Mouse (Mus musculus): Measurements from ENCODE around the gene Gm20481. TPM values are rescaled to one million over a fixed set of nuclear protein-coding genes. Genes with fewer than 3 reads are reported as not detected.

The Gm20481 gene
- total RNA-seq, 1 experiment from 2014 or later, result not detected

- no peak for ATAC-seq (ENCODE audit: extremely low read depth, insufficient number of reproducible peaks, low FRiP score, poor library complexity, severe bottlenecking)
Observed at GRCm38 (mm10) chr17:35017706-35018030, 48.0 kb downstream of the Gm20481 start.

GRCm38 (mm10) chr17:35018171-35018570 lies 48.5 kb downstream of the Gm20481 start:
- no peak for ATAC-seq (ENCODE audit: extremely low read depth, insufficient number of reproducible peaks, low FRiP score, poor library complexity, severe bottlenecking)

- no peak for ATAC-seq (ENCODE audit: extremely low read depth, insufficient number of reproducible peaks, low FRiP score, poor library complexity, severe bottlenecking)
Observed at GRCm38 (mm10) chr17:35019894-35020293, 50.2 kb downstream of the Gm20481 start.

GRCm38 (mm10) chr17:35020551-35020950 lies 50.8 kb downstream of the Gm20481 start:
- ATAC-seq (ENCODE audit: extremely low read depth, insufficient number of reproducible peaks, low FRiP score, poor library complexity, severe bottlenecking), result no peak

GRCm38 (mm10) chr17:35021163-35021808 lies 51.6 kb downstream of the Gm20481 start:
- ATAC-seq (ENCODE audit: extremely low read depth, insufficient number of reproducible peaks, low FRiP score, poor library complexity, severe bottlenecking), result peak; percentile 68

Other genes starting within 250 kb of the Gm20481 start
- 0.12 and 0.23 TPM in 2 replicates for gene C4b, start 226.0 kb upstream of the Gm20481 start, total RNA-seq (2017)
- gene Cyp21a1, start 165.4 kb upstream of the Gm20481 start, total RNA-seq (2017), result not detected in 2 replicates
- gene Stk19, start 133.0 kb upstream of the Gm20481 start, total RNA-seq (2017), result 23.5 and 39.9 TPM in 2 replicates
- gene Dxo, start 132.9 kb upstream of the Gm20481 start, total RNA-seq (2017), result 36.1 and 45.8 TPM in 2 replicates
- gene Skiv2l, start 119.7 kb upstream of the Gm20481 start, total RNA-seq (2017), result 79.7 and 92.2 TPM in 2 replicates
- gene Nelfe, start 119.5 kb upstream of the Gm20481 start, total RNA-seq (2017), result 22.6 and 36.0 TPM in 2 replicates
- 0.58 and 0.98 TPM in 2 replicates for gene Cfb, start 107.4 kb upstream of the Gm20481 start, total RNA-seq (2017)
- 2.8 and 3.8 TPM in 2 replicates for gene Zbtb12, start 90.4 kb upstream of the Gm20481 start, total RNA-seq (2017)
- gene Gm20547, start 87.9 kb upstream of the Gm20481 start, total RNA-seq (2017), result not detected in 2 replicates
- not detected in 2 replicates for gene C2, start 71.6 kb upstream of the Gm20481 start, total RNA-seq (2017)
- 87.4 and 99.7 TPM in 2 replicates for gene Ehmt2, start 71.4 kb upstream of the Gm20481 start, total RNA-seq (2017)
- 0.98 and 1.4 TPM in 2 replicates for gene Slc44a4, start 55.4 kb upstream of the Gm20481 start, total RNA-seq (2017)
- 66.7 and 66.9 TPM in 2 replicates for gene Neu1, start 38.7 kb upstream of the Gm20481 start, total RNA-seq (2017)
- gene Hspa1b, start 10.7 kb upstream of the Gm20481 start, total RNA-seq (2017), result 5.9 and 8.0 TPM in 2 replicates
- 5.6 and 6.4 TPM in 2 replicates for gene Hspa1a, start 2.2 kb downstream of the Gm20481 start, total RNA-seq (2017)
- gene Hspa1l, start 2.8 kb downstream of the Gm20481 start, total RNA-seq (2017), result not detected in 2 replicates
- gene Lsm2, start 11.9 kb downstream of the Gm20481 start, total RNA-seq (2017), result 10.1 and 11.4 TPM in 2 replicates
- gene Vars, start 31.1 kb downstream of the Gm20481 start, total RNA-seq (2017), result 243 and 266 TPM in 2 replicates
- 0.61 and 1.2 TPM in 2 replicates for gene Vwa7, start 46.7 kb downstream of the Gm20481 start, total RNA-seq (2017)
- gene Sapcd1, start 58.1 kb downstream of the Gm20481 start, total RNA-seq (2017), result 2.0 and 2.6 TPM in 2 replicates
- 4.7 and 7.0 TPM in 2 replicates for gene Msh5, start 76.8 kb downstream of the Gm20481 start, total RNA-seq (2017)
- gene Clic1, start 80.1 kb downstream of the Gm20481 start, total RNA-seq (2017), result 394 and 439 TPM in 2 replicates
- gene Ddah2, start 89.1 kb downstream of the Gm20481 start, total RNA-seq (2017), result 4.5 and 8.1 TPM in 2 replicates
- 0.49 TPM in 1 of 2 replicates, not detected in the other for gene Ly6g6c, start 95.5 kb downstream of the Gm20481 start, total RNA-seq (2017)
- 1.5 and 2.1 TPM in 2 replicates for gene Mpig6b, start 96.3 kb downstream of the Gm20481 start, total RNA-seq (2017)
- gene Ly6g6e, start 107.0 kb downstream of the Gm20481 start, total RNA-seq (2017), result not detected in 2 replicates
- not detected in 2 replicates for gene Ly6g6d, start 108.2 kb downstream of the Gm20481 start, total RNA-seq (2017)
- gene Ly6g6f, start 115.7 kb downstream of the Gm20481 start, total RNA-seq (2017), result 0.49 TPM in 1 of 2 replicates, not detected in the other
- gene Abhd16a, start 119.4 kb downstream of the Gm20481 start, total RNA-seq (2017), result 33.2 and 43.8 TPM in 2 replicates
- not detected in 2 replicates for gene Ly6g5c, start 138.4 kb downstream of the Gm20481 start, total RNA-seq (2017)
- gene Ly6g5b, start 145.5 kb downstream of the Gm20481 start, total RNA-seq (2017), result 0.58 and 1.5 TPM in 2 replicates
- 73.7 and 74.5 TPM in 2 replicates for gene Gpank1, start 151.5 kb downstream of the Gm20481 start, total RNA-seq (2017)
- gene Csnk2b, start 152.1 kb downstream of the Gm20481 start, total RNA-seq (2017), result 214 and 240 TPM in 2 replicates
- 36.5 and 48.5 TPM in 2 replicates for gene D17H6S53E, start 156.5 kb downstream of the Gm20481 start, total RNA-seq (2017)
- 0.58 TPM in 1 of 2 replicates, not detected in the other for gene Apom, start 162.1 kb downstream of the Gm20481 start, total RNA-seq (2017)
- 159 and 160 TPM in 2 replicates for gene Bag6, start 165.3 kb downstream of the Gm20481 start, total RNA-seq (2017)
- gene Prrc2a, start 195.0 kb downstream of the Gm20481 start, total RNA-seq (2017), result 73.3 and 76.1 TPM in 2 replicates
- 5.3 and 8.0 TPM in 2 replicates for gene Aif1, start 206.2 kb downstream of the Gm20481 start, total RNA-seq (2017)
- gene Lst1, start 218.5 kb downstream of the Gm20481 start, total RNA-seq (2017), result 534 and 685 TPM in 2 replicates
- 212 and 285 TPM in 2 replicates for gene Ltb, start 224.5 kb downstream of the Gm20481 start, total RNA-seq (2017)
- gene Tnf, start 232.1 kb downstream of the Gm20481 start, total RNA-seq (2017), result 16.4 and 18.2 TPM in 2 replicates
- gene Lta, start 235.4 kb downstream of the Gm20481 start, total RNA-seq (2017), result 6.6 and 9.9 TPM in 2 replicates

All from neutrophil, adult 5-6 weeks (primary cell).